Mouse (Mus musculus): Measurements from ENCODE around the gene Myo10. TPM values are rescaled to one million over a fixed set of nuclear protein-coding genes. Genes with fewer than 3 reads are reported as not detected.

The Myo10 gene
- total RNA-seq, 2 experiments from 2014 or later = 36.9 to 43.8 TPM

DNA sequence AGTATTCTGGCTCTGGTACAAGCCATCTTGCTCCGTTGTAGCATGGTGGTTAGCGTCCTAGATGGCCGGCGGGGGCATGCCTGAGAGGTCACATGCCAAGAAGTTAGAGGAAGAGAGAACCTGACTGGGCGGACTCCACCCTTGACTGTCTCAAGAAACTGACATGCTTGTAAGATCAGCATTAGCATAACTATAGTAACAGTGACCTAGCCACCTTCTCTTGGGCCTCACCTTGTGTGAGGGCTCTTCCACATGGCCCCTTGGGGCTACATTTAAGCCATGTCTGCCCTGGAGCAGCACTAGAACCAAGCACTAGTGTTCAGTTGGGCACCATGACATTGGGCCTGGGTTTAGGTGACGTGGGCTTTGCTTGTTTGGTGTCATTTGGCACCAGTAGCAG lies 102.2 kb downstream of the Myo10 start:
- no peak for DNase-seq

DNA sequence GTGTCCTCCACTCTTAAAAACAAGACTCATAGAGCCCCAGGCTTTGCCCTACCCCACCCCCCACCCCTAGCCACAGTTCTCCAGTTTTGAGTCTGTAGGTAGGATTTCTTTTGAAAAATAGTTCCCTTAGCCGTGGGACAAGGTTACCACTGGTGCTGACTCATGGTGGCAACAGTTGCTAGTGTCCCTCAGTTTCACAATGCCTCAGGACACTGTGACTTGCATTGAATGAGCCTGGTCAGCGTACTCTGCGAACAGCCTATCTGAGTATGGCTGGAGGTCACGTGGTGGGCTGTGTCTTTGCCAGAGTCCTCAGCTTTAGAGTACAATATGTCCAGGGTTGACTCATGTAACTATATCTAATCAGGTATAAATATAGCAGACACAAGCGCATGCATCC lies 104.5 kb downstream of the Myo10 start:
- DNase-seq = peak; percentile 67

DNA sequence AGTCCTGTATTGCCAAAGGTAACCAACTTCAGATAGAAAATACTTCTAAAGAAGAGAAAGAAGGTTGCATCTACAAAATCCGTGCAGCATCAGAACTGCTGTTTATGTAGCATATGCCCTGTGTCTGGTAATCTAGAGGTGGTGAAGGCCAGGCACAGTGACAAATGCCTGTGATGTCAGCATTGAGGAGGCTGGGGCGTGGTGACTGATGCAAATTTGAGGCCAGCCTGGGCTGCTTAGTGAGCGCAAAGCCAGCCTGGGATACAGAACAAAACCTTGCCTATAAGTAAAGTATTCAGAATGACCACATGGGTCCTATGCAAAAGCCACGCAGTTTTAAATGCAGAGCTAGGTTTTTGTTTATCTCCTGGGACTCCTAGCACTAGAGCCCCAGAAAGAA lies 106.2 kb downstream of the Myo10 start:
- no peak for DNase-seq

DNA sequence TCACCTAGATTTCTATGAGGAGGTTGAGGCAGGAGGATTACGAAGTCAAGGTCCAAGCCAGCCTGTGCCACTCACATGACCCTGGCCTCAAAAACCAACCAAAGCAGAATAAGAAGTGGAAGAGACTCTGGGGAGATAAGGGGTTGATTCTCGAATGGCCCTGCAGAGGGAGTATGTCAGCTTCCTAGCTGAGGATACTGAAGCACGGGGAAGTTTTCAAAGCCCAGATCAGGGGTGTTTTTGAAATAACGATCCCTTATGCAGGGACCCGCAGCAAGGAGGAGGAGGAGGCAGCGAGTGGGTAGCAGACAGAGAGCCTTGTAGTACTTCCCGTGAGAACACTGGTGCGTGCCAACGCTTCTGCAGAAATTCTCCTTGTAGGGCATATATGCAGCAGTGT lies 108.7 kb downstream of the Myo10 start:
- DNase-seq = peak; percentile 32

DNA sequence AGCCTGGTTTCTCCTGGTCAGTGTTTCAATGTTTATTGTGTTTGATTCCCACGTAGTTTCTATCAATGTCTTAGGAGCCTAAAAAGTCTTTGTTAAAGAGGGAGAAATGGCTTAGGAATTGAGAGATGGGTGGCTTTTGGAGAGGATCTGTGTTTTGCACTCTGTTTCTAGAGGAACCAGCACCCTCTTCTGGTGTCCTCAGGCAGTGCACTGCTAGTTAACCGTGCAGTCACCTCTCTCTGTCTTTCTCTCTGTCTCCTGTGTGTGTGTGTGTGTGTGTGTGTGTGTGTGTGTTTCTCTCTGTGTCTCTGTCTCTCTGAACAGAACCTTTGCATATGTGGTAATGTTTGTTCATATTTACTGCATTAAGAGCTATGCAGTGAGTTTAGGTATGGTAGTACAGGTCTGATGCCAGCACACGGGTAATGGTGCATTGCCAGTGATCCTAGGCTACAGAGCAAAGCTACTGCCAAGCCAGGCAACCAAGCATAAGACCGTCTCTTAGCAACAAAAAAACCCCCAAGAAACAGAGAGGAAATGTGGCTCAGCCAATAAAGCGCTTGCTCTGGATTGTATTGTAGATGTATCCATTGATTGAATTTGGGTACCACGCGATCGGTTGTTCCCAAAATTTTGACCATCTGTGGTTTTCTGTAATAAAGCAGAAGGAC lies 110.6 kb downstream of the Myo10 start:
- DNase-seq = peak; percentile 45

DNA sequence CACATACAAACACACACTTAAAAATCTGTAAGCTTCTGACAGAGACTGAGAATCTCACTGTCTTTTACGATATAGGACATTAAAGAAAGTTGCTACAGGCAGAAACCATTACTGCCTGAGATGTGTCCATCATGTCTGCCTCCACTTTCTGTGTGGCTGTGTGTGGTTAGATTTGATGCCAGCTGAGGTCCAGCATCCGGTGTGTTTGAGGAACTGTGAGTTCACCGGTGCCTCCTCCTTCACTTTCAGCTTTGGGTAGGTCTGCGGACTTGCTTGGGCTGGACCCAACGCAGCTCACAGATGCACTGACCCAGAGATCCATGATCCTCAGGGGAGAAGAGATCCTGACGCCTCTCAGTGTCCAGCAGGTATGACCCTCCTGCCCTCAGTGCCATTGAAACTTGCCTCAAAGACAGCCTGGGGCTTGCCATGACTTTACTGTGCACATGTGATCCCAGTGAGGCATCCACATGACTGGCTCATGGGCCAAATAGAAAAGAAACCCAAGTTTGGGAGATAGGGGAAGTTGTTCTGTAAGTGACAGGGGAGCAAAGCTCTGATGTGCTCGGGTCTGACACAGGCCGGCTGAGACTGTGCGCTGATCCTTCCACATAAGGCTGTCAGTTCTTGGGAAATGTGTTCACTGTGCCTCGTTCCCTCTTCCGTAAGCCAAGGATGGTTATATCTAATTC lies 111.6 kb downstream of the Myo10 start:
- DNase-seq = no peak

DNA sequence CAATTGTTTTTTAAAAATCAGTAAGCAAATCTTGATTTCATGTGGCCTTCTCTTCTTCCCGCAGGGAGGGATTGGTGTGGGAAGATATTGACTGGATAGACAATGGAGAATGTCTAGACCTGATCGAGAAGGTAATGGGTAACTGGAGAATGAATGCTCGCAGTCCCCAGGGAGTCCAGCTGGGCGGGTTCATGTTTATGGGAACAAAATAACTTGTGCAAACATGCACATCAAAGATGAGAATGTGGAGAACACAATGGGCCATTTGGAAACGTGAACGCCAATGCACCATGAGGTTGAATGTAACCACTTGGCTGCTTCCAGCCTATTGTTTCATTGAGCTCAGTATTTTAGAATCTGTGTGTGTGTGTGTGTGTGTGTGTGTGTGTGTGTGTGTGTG lies 114.2 kb downstream of the Myo10 start:
- no peak for DNase-seq

DNA sequence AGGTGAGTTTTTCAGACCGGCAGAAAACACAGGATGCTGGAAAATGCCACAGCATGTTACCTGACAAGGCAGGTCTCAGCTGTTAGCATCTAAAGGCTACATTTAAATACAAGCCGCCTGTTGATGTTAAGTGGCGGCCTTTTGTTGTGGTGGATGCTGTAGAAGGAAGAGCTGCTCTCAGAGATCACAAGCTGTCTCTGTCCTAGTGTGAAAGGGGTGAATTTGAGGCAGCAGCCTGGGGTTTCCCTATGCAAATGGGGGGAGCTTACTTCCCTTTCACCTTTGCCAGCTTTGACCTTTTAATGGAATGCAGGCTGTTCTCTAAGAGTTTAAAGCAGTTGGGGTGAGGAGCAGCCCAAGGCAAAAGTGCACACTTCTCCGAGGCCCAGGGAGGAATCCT lies 117.9 kb downstream of the Myo10 start:
- no peak for DNase-seq

DNA sequence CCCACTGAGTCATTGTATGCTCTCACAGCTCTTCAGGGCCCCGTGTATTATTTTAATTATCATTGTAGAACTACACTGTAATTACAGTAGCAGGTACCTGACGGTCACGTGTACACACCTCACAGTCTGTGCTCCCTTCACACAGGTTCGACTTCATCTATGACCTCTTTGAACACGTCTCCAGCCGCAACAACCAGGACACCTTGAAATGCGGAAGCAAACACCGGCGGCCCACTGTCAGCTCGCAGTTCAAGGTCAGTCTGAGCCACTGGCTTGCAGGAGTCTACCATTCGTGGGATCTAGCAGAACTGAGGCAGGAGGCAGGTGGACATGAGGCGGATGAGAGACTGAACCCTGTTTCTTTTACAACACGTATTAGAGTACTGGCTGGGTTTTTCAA lies 119.9 kb downstream of the Myo10 start:
- no peak for DNase-seq

DNA sequence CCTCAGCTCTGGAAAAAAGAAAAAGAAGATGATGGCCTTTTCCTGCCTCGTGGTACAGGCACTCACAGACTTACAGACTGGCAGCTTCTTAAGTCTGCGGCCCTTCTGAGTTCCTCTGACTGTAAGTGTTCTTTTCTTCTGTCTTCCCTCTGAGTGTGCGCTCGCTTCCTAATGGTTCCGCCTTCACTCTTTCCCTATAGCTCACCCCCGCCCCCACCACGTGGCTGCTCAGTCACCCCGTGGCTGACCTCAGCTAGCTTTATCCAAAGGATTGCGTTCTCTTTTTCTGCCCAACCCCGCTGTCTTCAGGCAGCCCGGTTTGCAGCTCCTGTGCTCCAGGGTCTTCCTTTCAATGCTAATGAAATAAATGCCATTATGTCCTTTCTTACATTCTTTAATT lies 129.2 kb downstream of the Myo10 start:
- DNase-seq = no peak

DNA sequence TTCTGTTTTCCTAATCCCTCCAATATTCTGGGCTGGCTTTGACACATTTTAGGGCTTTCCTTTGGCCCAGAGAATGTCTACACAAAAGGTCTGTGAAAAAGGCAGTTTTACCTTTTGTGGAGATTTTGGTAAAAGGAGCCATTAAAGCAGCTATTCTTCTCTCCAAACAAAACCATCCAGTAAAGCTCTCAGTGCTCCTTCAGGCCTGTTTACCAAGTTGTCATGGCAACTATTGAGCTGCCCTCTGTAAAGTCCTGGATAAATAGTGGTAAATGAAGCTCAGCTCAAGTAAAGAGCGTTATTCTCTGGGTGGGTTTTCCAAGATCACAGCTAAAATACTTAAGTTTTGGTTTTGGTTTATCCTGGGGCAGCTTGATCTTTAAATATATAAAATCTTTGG lies 130.3 kb downstream of the Myo10 start:
- no peak for DNase-seq

DNA sequence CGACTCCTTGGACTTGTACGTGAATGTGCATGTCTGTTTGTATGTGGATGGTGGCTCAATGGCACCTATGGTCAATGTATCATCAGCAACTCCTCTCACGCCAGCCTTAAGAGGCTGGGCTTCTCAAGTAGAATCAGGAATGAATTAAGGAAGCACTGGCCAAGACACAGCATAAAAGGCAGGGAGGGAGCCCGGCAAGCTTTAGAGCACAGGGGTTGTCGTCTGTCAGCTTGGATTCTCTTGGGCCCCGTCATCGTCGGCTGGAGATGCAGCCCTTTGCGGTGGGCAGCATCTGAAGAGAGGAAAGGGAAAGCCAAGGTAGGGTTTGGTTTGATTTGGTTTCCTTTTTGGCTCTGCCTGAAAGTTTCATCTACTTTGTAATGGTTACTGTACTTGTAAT lies 130.7 kb downstream of the Myo10 start:
- DNase-seq = no peak

DNA sequence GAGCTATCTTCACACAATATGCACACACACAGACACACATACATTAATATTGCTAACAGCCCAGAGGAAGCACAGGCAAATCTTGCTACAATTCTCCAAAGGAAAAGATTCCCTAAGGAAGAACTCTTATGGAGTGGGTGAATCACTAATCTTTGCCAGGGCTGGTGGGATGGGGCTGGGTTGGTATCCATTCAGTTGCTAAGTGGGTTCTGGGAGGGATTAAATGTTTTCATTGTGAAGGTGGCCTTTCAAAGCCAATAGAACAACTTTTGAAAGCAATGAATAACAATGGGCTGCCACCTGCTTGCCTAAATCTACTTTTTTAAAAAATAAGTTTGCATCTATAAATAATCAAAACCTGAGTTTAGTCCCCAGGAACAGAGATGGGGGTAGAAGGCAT lies 131.6 kb downstream of the Myo10 start:
- DNase-seq = no peak

DNA sequence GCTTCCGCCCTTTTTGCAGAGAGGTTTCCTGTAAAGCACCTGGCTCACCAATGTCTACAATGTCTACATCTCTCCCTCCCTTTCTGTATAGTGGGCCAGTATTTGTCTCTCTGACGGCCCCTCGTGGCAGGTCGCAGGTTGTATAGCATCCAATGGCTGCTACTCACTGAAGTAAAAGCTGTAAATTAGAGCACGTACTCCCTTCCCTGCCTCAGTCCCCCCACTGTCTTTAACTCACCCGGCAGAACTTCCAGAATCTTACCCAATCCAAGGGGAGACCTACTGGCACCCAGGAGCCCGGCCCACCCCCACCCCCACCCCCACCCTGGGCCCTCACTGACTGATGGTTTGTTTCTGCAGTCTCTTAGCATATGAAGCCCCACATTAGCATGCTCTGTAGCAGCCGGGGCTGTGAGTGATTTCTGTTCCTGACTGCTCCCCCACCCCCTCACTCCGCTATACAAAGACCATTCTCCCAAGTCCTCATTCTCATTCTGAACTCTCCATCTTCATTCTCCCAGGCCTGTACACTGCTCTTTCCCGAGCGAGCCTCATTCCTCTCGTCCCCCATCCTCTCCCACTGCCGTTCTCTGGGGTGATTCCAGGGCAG lies 132.1 kb downstream of the Myo10 start:
- DNase-seq = no peak

DNA sequence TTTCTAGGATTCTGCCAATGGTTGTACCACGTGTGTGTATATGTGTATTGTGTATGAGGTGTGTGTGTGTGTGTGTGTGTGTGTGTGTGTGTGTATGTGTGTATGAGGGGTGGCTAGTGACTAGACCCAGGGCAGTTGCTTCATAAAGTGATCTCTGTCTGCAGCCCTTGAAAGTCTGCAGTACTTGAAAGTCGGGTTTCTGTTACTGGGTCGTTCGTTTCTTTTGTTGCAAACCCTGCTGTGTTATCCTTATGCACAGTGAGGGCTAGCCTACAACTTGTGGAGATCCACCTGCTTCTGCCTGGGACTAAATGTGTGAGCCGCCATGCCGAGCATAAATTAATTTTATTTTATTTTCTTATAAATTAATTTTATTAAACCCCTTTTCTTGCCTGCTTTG lies 133.2 kb downstream of the Myo10 start:
- no peak for DNase-seq

DNA sequence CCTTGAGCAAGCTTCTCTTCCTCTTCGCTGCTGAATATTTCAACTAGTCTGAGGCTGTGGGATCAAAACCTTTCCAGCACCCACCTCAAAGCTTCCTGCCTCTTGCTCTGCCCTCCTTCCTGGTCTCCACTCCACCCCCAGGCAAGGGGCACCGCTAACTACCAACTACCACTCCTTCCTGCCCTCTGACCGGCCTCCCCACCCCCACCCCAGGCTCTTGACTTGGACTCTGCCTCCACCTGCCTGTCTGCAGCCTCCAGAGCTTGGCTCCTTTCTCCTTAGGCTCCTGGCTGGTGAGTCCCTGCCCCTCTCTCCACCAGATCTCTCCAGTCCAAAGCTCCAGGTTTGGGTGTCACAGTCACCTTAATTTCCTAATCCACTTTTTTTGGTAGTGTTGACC lies 133.7 kb downstream of the Myo10 start:
- no peak for DNase-seq

DNA sequence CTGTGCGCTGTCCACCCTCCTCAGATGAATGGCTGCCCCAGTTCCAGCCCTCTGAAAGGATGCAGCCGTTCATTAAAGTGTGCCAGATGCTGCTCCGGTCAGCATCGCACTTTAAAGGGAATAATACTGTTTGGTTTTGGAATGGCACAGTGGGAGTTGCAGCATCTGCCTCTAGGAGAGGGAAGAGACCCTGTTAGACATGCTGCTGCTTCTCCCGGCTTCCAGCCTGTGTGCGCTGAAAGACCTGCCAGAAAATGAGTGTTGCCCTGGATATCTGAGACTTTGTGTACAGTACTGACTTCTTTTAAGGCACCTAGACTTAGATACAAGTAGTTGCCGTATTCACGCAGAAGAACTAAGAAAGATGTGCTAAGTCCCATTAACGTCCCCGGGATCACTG lies 135.7 kb downstream of the Myo10 start:
- no peak for DNase-seq

DNA sequence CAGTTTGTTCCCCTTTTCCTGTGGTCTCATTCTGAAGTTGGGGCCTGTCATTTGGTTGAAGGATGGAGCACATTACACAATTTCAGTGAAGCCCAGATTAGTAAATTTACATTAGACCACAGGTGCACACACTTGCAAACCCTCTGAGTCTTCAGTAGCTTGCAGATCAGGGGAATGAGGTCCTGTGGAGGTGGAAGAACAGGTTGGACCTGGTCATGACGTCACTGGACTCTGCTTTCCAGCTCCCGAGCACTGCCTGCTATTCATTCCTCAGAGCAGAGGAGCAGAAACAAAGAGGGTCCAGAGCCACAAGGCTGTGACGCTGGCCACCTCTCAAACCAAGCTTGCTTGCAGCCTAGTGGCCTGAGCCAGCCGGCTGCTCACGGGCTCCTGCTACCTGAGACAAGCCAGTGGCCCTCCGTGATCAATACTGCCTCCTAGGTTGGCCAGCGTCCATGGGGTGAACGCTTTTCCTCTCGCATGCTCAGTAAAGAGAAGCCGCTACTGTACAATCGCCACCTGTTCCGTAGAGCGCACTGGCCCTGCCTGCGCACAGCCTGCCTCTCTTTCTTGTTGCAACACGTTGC lies 136.3 kb downstream of the Myo10 start:
- no peak for DNase-seq

DNA sequence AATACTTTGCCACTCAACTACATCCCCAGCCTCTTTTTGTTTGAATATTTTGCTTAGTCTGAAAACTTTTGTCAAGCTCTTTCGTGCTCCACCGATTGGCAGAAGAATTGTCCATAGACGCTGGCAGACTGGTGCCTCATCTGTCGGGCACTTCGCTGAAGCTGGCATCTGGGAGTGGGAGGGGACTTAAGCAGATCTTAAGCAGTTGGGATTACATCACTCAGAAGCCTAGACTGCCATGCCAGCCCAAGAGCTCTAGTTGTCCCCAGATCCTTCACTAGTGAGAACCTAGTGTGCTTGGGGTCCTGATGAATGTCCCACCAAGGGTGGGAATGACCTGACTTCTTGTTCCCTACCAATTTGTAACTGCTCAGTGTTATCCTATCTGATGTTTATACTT lies 138.0 kb downstream of the Myo10 start:
- no peak for DNase-seq

DNA sequence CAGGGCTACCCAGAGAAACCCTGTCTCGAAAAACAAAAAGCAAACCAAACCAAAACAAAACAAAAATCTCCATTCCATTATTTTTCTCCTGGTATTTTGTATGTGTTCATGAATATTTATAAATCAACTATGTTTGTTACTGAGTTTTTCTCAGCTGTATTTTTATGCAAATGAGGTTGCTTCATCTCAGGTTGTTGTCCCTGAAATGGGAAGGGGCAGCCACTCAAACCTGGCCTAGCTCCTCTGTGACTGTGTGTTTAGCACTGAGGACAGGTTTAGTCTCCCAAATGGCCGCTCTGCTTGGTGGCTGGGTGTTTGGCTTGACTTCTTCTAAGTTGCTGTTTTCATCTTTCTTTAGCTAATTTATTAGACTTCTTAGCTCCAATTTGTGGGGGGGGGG lies 138.7 kb downstream of the Myo10 start:
- DNase-seq = no peak

DNA sequence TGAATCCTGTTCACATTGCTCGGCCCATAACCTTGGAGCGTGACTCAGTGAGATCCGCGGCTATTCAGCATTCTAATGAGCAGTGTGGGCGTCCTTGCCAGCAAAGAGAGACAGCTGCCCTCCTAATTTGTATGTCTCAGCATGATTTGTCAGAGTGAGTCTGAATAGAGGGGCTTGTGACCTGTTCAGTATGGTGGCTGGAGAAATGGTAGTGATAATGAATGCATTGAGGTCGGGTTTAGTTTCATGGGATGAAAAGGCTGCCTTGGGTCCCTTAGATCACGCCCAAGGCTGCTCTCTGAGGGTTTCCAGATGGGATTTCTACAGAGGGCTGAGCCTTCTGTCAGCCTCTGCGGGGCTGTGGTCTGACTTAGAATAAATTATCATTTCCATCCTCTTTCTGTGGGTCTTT lies 139.5 kb downstream of the Myo10 start:
- no peak for DNase-seq

DNA sequence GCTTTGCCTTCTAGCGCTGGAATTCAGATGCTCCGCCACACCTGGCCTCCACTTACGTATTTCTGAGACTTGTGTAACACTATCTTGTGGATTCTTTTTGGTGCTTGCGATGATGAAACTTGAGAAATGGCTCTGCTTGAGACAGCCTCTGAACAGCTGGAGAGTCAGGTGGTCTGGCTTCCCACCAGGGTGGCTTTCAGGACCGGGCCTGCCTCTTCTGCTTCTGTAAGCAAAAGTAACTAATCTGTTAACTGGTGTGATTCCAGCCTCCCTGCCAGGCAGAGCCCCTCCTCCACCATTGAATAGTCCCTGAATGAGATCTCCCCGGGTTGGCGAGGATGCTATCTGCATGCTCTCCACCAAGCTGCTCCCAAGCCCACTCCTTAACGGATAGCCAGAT lies 140.0 kb downstream of the Myo10 start:
- DNase-seq = no peak

DNA sequence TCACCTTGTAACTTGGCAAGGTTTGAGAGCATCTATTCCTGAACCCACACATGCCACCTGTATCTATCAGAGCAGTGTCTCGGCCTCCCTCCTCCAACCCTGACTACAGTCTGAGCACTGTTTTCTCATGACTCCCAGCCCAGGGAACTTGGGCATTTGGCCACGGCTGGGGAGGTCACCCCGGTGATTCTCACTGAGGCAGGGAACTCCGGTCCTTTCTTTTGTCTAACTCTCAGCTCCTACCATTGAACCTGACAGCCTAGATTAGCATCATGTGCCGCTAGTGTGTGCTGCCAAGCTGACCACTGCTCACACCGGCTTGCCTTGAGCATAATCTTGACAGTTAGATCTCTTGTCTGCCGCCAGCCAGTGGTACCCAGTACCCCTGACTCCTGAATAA lies 140.8 kb downstream of the Myo10 start:
- no peak for DNase-seq
